Mouse (Mus musculus): ENCODE data around the gene Anks1b. TPM values are rescaled to one million over a fixed set of nuclear protein-coding genes. Genes with fewer than 3 reads are reported as not detected.

Anks1b gene
- polyA plus RNA-seq, 1 experiment from 2014 or later = 3.0 TPM

DNA sequence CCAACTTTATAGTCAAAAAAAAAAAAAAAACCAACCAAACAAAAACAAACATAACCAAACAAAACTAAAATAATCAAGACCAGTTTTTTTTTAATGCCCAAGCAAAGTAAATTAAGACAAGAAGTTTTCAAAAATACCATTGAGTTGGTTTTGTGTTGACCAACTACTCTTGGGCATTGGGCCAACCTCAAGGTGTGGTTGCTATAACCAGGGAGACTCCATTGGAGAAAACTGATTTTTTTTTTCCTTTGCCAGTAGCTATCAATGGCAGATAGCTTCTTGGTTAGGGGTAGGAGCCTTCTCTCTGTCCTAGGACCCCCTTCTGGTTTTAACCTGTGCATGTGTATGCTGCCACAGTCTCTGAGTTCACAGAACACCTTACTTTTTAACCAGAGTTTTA, 725.8 kb downstream of the Anks1b start:
- Histone ChIP-seq H3K9me3 (replicated peaks; ENCODE audit: control insufficient read depth, low read length) (no peaks in the 10 kb centered on the region), H3K27me3 (ENCODE audit: control insufficient read depth, insufficient read depth, low read length) (no peaks in the 10 kb centered on the region), H3K27ac (replicated peaks; ENCODE audit: low read depth, low read length) (no peak overlapping the region), H3K36me3 (replicated peaks; ENCODE audit: control insufficient read depth, insufficient read depth, low read depth, low read length) (no peaks in the 10 kb centered on the region), H3K4me3 (ENCODE audit: low read depth, low read length) (no peak overlapping the region), H3K9ac (replicated peaks; ENCODE audit: low read length) (no peak overlapping the region), H3K4me2 (ENCODE audit: low read depth, low read length) (no peak overlapping the region), H3K4me1 (ENCODE audit: control insufficient read depth, insufficient read depth, low read length) (no peaks in the 10 kb centered on the region)
- ATAC-seq (replicated peaks; ENCODE audit: insufficient number of reproducible peaks, low FRiP score, low TSS enrichment, low read depth) = no peak
- DNase-seq (ENCODE audit: low spot score) = no peak

DNA sequence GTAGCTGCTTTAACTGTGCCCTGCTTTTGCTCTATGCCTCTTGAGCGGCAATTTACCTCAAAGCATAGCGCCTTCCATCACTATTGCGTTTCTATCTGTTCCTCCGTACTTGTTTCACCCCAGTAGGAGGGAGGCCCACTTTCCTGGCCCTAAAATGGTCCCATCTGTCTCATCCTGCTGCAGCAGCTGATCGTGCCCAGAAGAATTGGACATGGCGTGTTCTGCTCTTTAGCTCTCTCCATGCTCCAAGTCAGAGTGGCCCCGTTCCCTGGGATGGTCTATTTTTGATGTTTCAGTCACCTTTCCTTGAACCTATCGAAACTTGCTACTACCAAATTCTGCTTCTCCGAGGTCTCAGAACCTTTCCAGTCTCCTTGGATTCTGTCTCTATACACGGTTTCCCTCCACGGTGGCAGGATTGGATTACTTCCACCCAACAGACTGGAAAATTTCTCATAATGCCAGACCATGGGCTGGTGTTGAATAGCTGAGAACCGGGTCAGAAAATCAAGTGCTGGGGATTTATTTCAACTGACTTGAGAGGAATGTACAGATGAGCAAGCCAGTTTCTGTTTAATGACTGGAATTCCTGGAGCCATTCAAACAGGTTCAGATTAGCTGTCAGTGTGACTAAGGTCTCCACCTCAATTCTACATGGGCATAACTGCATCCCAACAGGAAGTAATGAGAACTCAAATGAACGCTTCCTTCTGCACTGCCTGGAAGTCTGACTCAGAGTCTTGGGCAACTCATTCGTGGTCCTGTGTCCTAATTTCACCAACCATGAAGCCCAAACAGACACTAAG, 726.6 kb downstream of the Anks1b start:
- no peak for ATAC-seq (replicated peaks; ENCODE audit: insufficient number of reproducible peaks, low FRiP score, low TSS enrichment, low read depth)
- no peak for DNase-seq (ENCODE audit: low spot score)
- Histone ChIP-seq H3K36me3 (replicated peaks; ENCODE audit: control insufficient read depth, insufficient read depth, low read depth, low read length) (no peaks in the 10 kb centered on the region), H3K9ac (replicated peaks; ENCODE audit: low read length) (no peak overlapping the region), H3K27me3 (ENCODE audit: control insufficient read depth, insufficient read depth, low read length) (no peaks in the 10 kb centered on the region), H3K4me3 (ENCODE audit: low read depth, low read length) (no peak overlapping the region), H3K4me2 (ENCODE audit: low read depth, low read length) (no peak overlapping the region), H3K9me3 (replicated peaks; ENCODE audit: control insufficient read depth, low read length) (no peaks in the 10 kb centered on the region), H3K4me1 (ENCODE audit: control insufficient read depth, insufficient read depth, low read length) (no peaks in the 10 kb centered on the region), H3K27ac (replicated peaks; ENCODE audit: low read depth, low read length) (no peak overlapping the region)
- WGBS = 83% methylated on average over 14 of the region's 14 CpGs

DNA sequence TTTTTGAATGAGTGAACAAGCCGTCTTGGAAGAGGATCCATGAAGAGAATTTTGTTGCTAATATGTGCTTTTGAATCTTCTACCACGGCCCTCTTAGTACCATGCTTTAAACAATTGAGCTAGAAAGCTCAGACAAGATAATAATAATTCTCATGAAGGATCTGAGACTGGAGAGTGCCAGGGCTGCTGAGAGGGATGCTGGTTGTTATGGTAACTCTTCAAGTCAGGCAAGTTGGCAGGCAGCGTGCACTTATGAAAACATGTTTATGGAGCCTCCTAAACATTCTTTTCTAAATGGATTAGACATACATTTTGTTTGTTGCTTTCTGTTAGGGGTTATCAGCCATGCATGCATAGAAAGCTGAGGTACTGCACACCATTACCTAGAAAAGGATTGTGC, 734.3 kb downstream of the Anks1b start:
- no peaks in the 10 kb centered on the region for H3K4me1 ChIP-seq (ENCODE audit: control insufficient read depth, insufficient read depth, low read length)
- H3K27me3 ChIP-seq (ENCODE audit: control insufficient read depth, insufficient read depth, low read length) = no peaks in the 10 kb centered on the region
- H3K9me3 ChIP-seq (replicated peaks; ENCODE audit: control insufficient read depth, low read length) = no peaks in the 10 kb centered on the region
- WGBS = 69% methylated on average over 3 of the region's 3 CpGs
- no peak overlapping the region for H3K27ac ChIP-seq (replicated peaks; ENCODE audit: low read depth, low read length)
- no peaks in the 10 kb centered on the region for H3K36me3 ChIP-seq (replicated peaks; ENCODE audit: control insufficient read depth, insufficient read depth, low read depth, low read length)
- no peak overlapping the region for H3K4me2 ChIP-seq (ENCODE audit: low read depth, low read length)
- ATAC-seq (replicated peaks; ENCODE audit: insufficient number of reproducible peaks, low FRiP score, low TSS enrichment, low read depth) = no peak
- no peak overlapping the region for H3K9ac ChIP-seq (replicated peaks; ENCODE audit: low read length)
- H3K4me3 ChIP-seq (ENCODE audit: low read depth, low read length) = no peak overlapping the region
- no peak for DNase-seq (ENCODE audit: low spot score)

DNA sequence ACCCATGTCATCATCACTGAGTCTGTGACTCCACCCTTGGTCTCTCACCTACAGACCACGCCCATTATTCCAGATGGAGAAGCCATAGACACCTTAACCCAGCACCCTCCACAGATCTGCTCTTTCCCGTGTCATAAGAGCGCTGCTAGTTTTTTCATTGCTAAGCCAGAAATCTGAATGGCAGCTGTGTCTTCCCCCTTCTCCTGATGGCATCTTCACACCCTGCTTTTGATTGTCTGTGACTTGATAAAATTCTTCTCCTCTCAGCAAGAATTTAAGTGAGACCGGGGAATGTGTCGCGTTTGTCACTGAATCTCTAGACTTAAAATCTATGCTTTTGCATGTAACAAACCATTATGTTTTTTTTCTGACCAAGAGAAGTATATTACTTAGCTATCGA, 736.1 kb downstream of the Anks1b start:
- H3K27me3 ChIP-seq (ENCODE audit: control insufficient read depth, insufficient read depth, low read length) = no peaks in the 10 kb centered on the region
- no peak overlapping the region for H3K9ac ChIP-seq (replicated peaks; ENCODE audit: low read length)
- H3K9me3 ChIP-seq (replicated peaks; ENCODE audit: control insufficient read depth, low read length) = no peaks in the 10 kb centered on the region
- no peaks in the 10 kb centered on the region for H3K36me3 ChIP-seq (replicated peaks; ENCODE audit: control insufficient read depth, insufficient read depth, low read depth, low read length)
- DNase-seq (ENCODE audit: low spot score) = no peak
- H3K27ac ChIP-seq (replicated peaks; ENCODE audit: low read depth, low read length) = no peak overlapping the region
- no peak overlapping the region for H3K4me2 ChIP-seq (ENCODE audit: low read depth, low read length)
- H3K4me1 ChIP-seq (ENCODE audit: control insufficient read depth, insufficient read depth, low read length) = no peaks in the 10 kb centered on the region
- no peak overlapping the region for H3K4me3 ChIP-seq (ENCODE audit: low read depth, low read length)
- ATAC-seq (replicated peaks; ENCODE audit: insufficient number of reproducible peaks, low FRiP score, low TSS enrichment, low read depth) = no peak
- 90% methylated on average over 7 of the region's 7 CpGs for WGBS

DNA sequence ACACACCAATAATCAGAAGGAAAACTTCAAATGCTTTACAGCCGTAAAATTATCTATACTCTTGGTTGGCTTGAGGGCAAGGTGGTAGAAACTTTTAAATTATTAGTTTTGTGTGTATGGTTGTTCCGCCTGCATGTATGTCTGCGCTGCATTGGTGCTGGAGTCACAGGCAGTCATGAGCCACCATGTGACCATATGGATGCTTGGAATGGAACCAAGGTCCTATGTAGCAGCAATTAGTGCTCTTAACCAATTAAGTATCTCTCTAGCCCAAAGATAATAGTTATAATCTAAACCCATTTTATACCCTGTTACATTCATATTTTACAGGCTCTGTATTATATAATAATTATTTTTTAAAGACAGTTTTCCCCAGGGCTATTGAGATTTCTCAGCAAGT, 739.7 kb downstream of the Anks1b start:
- Histone ChIP-seq H3K4me1 (ENCODE audit: control insufficient read depth, insufficient read depth, low read length) (no peaks in the 10 kb centered on the region), H3K4me2 (ENCODE audit: low read depth, low read length) (no peak overlapping the region), H3K36me3 (replicated peaks; ENCODE audit: control insufficient read depth, insufficient read depth, low read depth, low read length) (no peaks in the 10 kb centered on the region), H3K4me3 (ENCODE audit: low read depth, low read length) (no peak overlapping the region), H3K9ac (replicated peaks; ENCODE audit: low read length) (no peak overlapping the region), H3K27ac (replicated peaks; ENCODE audit: low read depth, low read length) (no peak overlapping the region), H3K9me3 (replicated peaks; ENCODE audit: control insufficient read depth, low read length) (no peaks in the 10 kb centered on the region), H3K27me3 (ENCODE audit: control insufficient read depth, insufficient read depth, low read length) (no peaks in the 10 kb centered on the region)
- DNase-seq (ENCODE audit: low spot score) (no peak), ATAC-seq (replicated peaks; ENCODE audit: insufficient number of reproducible peaks, low FRiP score, low TSS enrichment, low read depth) (no peak)
- WGBS = 93% methylated on average over 3 of the region's 3 CpGs

DNA sequence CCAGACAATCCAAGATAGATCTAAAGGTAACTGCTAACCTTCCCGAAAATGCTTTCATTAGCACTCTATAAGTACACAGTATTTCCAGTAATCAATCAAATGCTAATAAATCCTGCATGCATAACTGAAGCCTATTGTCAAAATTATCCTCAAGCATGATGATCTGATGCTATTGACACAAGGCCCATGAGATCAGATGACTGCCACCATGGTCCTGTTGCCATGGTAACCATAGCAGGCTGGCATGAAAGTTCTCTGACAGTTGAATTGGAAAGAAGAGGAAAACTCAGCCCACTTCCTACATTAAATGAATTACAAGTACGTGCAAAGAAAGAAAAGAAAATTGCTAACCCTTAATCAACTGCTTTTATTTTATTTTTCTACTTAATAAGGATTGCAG, 741.9 kb downstream of the Anks1b start:
- no peaks in the 10 kb centered on the region for H3K4me1 ChIP-seq (ENCODE audit: control insufficient read depth, insufficient read depth, low read length)
- no peaks in the 10 kb centered on the region for H3K27me3 ChIP-seq (ENCODE audit: control insufficient read depth, insufficient read depth, low read length)
- H3K27ac ChIP-seq (replicated peaks; ENCODE audit: low read depth, low read length) = no peak overlapping the region
- H3K9ac ChIP-seq (replicated peaks; ENCODE audit: low read length) = no peak overlapping the region
- ATAC-seq (replicated peaks; ENCODE audit: insufficient number of reproducible peaks, low FRiP score, low TSS enrichment, low read depth) = no peak
- no peaks in the 10 kb centered on the region for H3K9me3 ChIP-seq (replicated peaks; ENCODE audit: control insufficient read depth, low read length)
- no peak for DNase-seq (ENCODE audit: low spot score)
- no peak overlapping the region for H3K4me3 ChIP-seq (ENCODE audit: low read depth, low read length)
- H3K4me2 ChIP-seq (ENCODE audit: low read depth, low read length) = no peak overlapping the region
- no peaks in the 10 kb centered on the region for H3K36me3 ChIP-seq (replicated peaks; ENCODE audit: control insufficient read depth, insufficient read depth, low read depth, low read length)
- 76% methylated on average over 2 of the region's 2 CpGs for WGBS

DNA sequence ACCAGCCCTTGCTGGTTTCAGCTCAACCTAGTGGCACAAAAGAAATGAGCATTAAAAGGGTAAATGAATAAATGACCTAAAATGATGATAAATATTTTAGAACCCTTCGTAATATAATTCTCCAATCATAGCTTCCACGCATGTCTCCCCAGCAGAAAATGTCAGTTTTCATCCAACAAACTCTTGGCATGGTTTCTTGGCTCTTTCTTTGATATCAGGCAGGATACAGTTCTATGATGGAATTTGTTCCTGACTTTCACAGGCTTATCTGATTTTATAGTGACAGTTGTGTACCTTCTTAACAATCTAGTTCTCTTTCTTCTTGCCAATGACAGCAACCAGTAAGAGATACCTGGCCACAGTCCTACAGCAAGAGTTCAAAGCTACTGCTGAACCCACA, 743.3 kb downstream of the Anks1b start:
- DNase-seq (ENCODE audit: low spot score) (no peak), ATAC-seq (replicated peaks; ENCODE audit: insufficient number of reproducible peaks, low FRiP score, low TSS enrichment, low read depth) (no peak)
- H3K4me3 ChIP-seq (ENCODE audit: low read depth, low read length) = no peak overlapping the region
- H3K9me3 ChIP-seq (replicated peaks; ENCODE audit: control insufficient read depth, low read length) = no peaks in the 10 kb centered on the region
- no peak overlapping the region for H3K4me2 ChIP-seq (ENCODE audit: low read depth, low read length)
- H3K27me3 ChIP-seq (ENCODE audit: control insufficient read depth, insufficient read depth, low read length) = no peaks in the 10 kb centered on the region
- no peaks in the 10 kb centered on the region for H3K4me1 ChIP-seq (ENCODE audit: control insufficient read depth, insufficient read depth, low read length)
- H3K36me3 ChIP-seq (replicated peaks; ENCODE audit: control insufficient read depth, insufficient read depth, low read depth, low read length) = no peaks in the 10 kb centered on the region
- H3K27ac ChIP-seq (replicated peaks; ENCODE audit: low read depth, low read length) = no peak overlapping the region
- H3K9ac ChIP-seq (replicated peaks; ENCODE audit: low read length) = no peak overlapping the region
- WGBS = 89% methylated on average over 2 of the region's 2 CpGs

DNA sequence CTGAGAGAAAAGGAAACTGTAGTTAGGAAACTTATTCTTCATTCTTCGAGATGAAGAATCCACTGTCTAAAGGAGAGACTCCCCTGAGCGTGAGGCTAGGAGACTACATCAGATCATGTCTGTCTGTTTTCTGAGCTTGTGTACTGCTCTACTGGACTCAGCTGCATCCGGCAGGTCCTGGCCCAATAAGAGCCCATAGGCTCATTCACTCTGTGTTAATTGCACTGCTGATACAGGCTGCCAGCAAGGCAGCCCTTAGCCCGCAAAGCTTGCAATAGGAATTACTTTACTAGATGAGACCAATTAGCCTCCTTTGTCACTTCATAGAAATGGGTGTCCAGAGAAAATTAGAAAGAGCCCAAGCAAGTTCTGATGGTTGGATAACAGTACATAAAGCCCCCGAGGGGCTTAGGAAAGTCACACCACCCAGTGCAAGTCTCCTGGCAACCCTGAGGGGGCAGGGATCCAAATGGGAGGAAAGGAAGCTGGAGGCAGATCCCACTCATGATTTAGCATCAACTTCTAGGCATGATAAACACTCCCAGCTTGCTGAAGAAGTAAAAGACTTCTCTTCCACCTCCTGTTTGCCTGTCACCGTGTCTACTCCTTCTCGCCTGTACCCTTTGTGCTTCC, 744.5 kb downstream of the Anks1b start:
- DNase-seq (ENCODE audit: low spot score) (no peak), ATAC-seq (replicated peaks; ENCODE audit: insufficient number of reproducible peaks, low FRiP score, low TSS enrichment, low read depth) (no peak)
- 84% methylated on average over 7 of the region's 7 CpGs for WGBS
- Histone ChIP-seq H3K9ac (replicated peaks; ENCODE audit: low read length) (no peak overlapping the region), H3K36me3 (replicated peaks; ENCODE audit: control insufficient read depth, insufficient read depth, low read depth, low read length) (no peaks in the 10 kb centered on the region), H3K9me3 (replicated peaks; ENCODE audit: control insufficient read depth, low read length) (no peaks in the 10 kb centered on the region), H3K27me3 (ENCODE audit: control insufficient read depth, insufficient read depth, low read length) (no peaks in the 10 kb centered on the region), H3K4me2 (ENCODE audit: low read depth, low read length) (no peak overlapping the region), H3K4me1 (ENCODE audit: control insufficient read depth, insufficient read depth, low read length) (no peaks in the 10 kb centered on the region), H3K4me3 (ENCODE audit: low read depth, low read length) (no peak overlapping the region), H3K27ac (replicated peaks; ENCODE audit: low read depth, low read length) (no peak overlapping the region)

All from embryonic facial prominence, embryonic 11.5 days (tissue).